Mouse (Mus musculus): ENCODE data around the gene Rexo4.

- 0 out of 2 replicates have a peak, but pooled peaks have one; percentile 24 for TF ChIP-seq CTCF (IDR thresholded peaks at IDR 0.05; ENCODE audit: low read depth, low read length)
- TF ChIP-seq POLR2A (IDR thresholded peaks at IDR 0.05; ENCODE audit: borderline replicate concordance, low read depth, low read length), result no peak
These were observed 22.6 kb downstream of the Rexo4 start for GRCm38 (mm10) chr2:26941539-26941938.

All from bone marrow macrophage, adult 2 months (primary cell).